Mouse (Mus musculus): ENCODE measurements around the gene Spag16.

DNA sequence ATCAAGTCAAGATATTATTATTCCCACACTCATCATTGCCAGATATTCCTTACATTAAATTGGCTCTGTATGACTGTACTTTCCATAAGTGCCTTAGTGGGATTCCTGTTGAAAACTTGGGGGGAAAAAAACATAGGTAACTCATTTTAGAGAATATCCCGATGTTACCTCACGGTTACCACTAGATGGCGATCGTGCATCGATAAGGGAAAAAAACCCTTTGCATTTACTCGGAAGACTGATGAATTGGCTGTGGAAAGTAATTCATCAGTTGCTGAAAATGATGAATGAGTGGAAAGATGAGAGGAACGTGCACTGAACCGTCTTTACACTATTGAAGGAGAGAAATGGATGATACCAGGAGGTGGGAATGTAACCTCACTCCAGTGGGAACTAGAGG, 443.4 kb downstream of the Spag16 start:
- TF ChIP-seq POLR2A (IDR thresholded peaks at IDR 0.05; ENCODE audit: control insufficient read depth, low read depth, low read length) (no peak), CTCF (IDR thresholded peaks at IDR 0.05; ENCODE audit: control insufficient read depth, insufficient read depth, insufficient replicate concordance, low read depth, low read length) (no peak)
